Mouse (Mus musculus): ENCODE measurements around the gene Dpysl4.

Dpysl4 gene

GRCm38 (mm10) chr7:139085629-139086194 lies at the start of gene Dpysl4:
TSS of gene Dpysl4 (plus strand) at chr7:139086001.
- peak; percentile 6 to 9 for DNase-seq

GRCm38 (mm10) chr7:139063406-139063805 lies 22.4 kb upstream of the Dpysl4 start:
- no peak for DNase-seq

GRCm38 (mm10) chr7:139068182-139068623 lies 17.6 kb upstream of the Dpysl4 start:
- peak; percentile 13 to 37 for DNase-seq

- no peak for DNase-seq
These were observed 11.6 kb upstream of the Dpysl4 start for GRCm38 (mm10) chr7:139074189-139074588.

- no peak for DNase-seq
These were observed 10.6 kb upstream of the Dpysl4 start for GRCm38 (mm10) chr7:139075054-139075794.

- DNase-seq: no peak
These were observed 8.5 kb upstream of the Dpysl4 start for GRCm38 (mm10) chr7:139077283-139077682.

GRCm38 (mm10) chr7:139078181-139078580 lies 7.6 kb upstream of the Dpysl4 start:
- no peak for DNase-seq

- DNase-seq: no peak
These were observed 6.7 kb upstream of the Dpysl4 start for GRCm38 (mm10) chr7:139079141-139079540.

- DNase-seq: no peak
These were observed 5.1 kb upstream of the Dpysl4 start for GRCm38 (mm10) chr7:139080714-139081113.

GRCm38 (mm10) chr7:139081158-139081557 lies 4.6 kb upstream of the Dpysl4 start:
- no peak for DNase-seq

GRCm38 (mm10) chr7:139082281-139082680 lies 3.5 kb upstream of the Dpysl4 start:
- DNase-seq: no peak

GRCm38 (mm10) chr7:139084316-139084715 lies 1.5 kb upstream of the Dpysl4 start:
- no peak for DNase-seq

GRCm38 (mm10) chr7:139086195-139087158 lies 676 bp downstream of the Dpysl4 start:
- DNase-seq: no peak

- DNase-seq: no peak
These were observed 2.0 kb downstream of the Dpysl4 start for GRCm38 (mm10) chr7:139087801-139088200.

- no peak for DNase-seq
These were observed 4.4 kb downstream of the Dpysl4 start for GRCm38 (mm10) chr7:139089892-139090874.

GRCm38 (mm10) chr7:139091681-139092080 lies 5.9 kb downstream of the Dpysl4 start:
- DNase-seq: no peak

- DNase-seq: no peak
These were observed 6.9 kb downstream of the Dpysl4 start for GRCm38 (mm10) chr7:139092676-139093075.

GRCm38 (mm10) chr7:139093124-139093523 lies 7.3 kb downstream of the Dpysl4 start:
- DNase-seq: no peak

GRCm38 (mm10) chr7:139093781-139094180 lies 8.0 kb downstream of the Dpysl4 start:
- no peak for DNase-seq

- DNase-seq: no peak
These were observed 9.0 kb downstream of the Dpysl4 start for GRCm38 (mm10) chr7:139094761-139095160.

GRCm38 (mm10) chr7:139095282-139095681 lies 9.5 kb downstream of the Dpysl4 start:
- no peak for DNase-seq

GRCm38 (mm10) chr7:139096399-139096798 lies 10.6 kb downstream of the Dpysl4 start:
- no peak for DNase-seq
